Mouse (Mus musculus): ENCODE measurements at regions not wholly inside any gene's neighbourhood (a gene's known extent, or its start where the extent isn't known, plus 50 kb on each side); places are given as distances from the start of the nearest gene placed in this dataset.

DNA sequence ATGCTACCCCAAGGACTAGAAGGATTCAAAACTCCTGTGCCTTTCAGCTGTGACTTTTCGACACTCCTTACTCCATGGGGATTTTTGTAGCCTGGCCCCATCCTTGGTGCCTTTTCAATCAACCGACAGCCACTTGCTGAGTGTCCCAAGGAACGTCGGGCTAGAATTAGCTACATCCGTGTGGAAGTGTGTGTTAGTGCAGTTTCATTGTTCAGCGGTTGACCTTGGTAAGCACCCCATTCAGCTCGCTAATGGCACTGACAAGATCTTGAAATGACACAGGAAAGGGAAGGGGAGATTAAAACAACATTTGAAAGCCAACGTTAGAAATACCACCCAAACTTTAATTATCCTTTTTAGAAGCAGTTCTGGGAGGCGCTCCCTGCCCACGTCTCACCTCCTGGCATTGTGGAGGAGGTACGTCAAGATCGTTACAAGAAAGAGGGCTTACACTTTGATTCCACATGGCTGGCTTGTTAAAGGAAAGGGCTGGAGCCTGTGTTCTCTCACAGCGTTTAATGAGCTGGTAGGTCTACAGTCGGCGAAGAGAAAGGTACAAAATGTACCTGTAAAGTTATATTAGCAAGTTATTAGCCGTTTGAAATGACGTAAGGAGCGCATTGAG is 536.4 kb downstream of the Fam19a2 start:
- Histone ChIP-seq H3K27ac (ENCODE audit: low read depth, low read length) (no peak overlapping the region), H3K4me3 (ENCODE audit: low read depth, low read length) (no peak overlapping the region), H3K27me3 (ENCODE audit: control insufficient read depth, insufficient read depth, low read length) (no peaks in the 10 kb centered on the region), H3K9ac (ENCODE audit: low read depth, low read length) (no peak overlapping the region), H3K9me3 (ENCODE audit: control insufficient read depth, low read length) (no peaks in the 10 kb centered on the region), H3K4me2 (replicated peaks; ENCODE audit: low read depth, low read length) (no peak overlapping the region), H3K36me3 (ENCODE audit: control insufficient read depth, insufficient read depth, low read length) (no peaks in the 10 kb centered on the region), H3K4me1 (replicated peaks; ENCODE audit: control insufficient read depth, insufficient read depth, low read length) (no peaks in the 10 kb centered on the region)
- WGBS: 72% methylated on average over 18 of the region's 18 CpGs
- no peak for ATAC-seq (ENCODE audit: low FRiP score)
- DNase-seq (ENCODE audit: low spot score): peak; percentile 5

DNA sequence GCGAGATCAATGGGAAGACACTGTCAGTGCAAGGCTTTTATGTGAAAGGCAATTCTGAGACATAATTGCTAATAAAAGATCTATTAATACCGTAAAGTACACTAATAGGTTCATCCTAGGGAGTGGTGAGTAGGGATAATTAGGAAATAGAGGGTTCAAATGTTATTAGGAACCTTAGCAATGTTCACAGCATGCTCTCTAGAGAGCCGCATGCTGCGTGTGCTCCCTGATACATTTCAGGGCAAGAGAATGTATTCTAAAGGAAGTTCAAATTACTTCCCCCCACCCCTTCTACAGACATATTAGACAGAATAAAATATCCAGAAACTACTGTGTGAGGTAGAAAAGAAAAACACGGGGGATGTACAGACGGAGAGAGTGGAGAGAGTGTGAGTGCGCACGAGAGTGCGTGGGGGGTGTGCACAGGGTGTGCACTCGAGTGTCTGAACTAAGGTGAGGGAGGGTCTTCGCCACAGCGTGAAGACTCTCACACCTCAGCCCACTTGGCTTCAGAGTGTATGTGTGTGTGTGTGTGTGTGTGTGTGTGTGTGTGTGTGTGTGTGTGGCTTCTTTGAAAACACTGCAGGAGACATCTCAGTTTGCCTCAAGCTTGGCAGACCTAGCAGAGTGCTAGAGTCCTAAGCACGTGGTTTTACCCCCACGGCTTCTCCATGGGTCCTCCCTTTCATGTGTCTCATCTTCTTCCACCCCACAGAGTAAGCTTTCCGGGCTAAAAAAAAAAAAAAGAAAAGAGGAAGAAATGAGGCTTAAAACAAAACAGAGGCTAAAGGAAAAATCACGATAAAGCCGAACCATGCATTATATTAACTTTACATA is 537.1 kb downstream of the Fam19a2 start:
- peak; percentile 1 for DNase-seq (ENCODE audit: low spot score)
- no peak overlapping the region for H3K27ac ChIP-seq (ENCODE audit: low read depth, low read length)
- no peak for ATAC-seq (ENCODE audit: low FRiP score)

DNA sequence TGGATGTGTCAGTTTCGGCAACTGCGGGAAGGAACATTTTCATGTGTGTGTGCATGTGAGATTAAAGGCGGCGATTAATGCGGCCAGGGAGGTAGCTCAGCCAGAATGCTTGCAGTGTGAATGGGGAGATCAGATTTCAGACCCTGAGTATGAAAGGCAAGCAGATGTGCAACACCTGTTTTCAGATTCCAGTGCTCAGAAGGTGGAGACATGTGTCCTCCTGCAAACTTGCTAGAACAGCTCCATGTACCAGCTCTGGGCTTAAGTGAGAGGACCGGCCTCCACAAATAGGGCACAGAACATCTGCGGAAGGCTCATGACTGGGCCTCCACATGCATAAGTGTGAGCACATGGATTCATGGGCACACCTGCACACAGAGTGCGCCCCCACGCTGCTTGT is 547.1 kb downstream of the Fam19a2 start:
- Histone ChIP-seq H3K4me2 (replicated peaks; ENCODE audit: low read depth, low read length) (no peak overlapping the region), H3K4me3 (ENCODE audit: low read depth, low read length) (no peak overlapping the region), H3K9me3 (ENCODE audit: control insufficient read depth, low read length) (no peaks in the 10 kb centered on the region), H3K36me3 (ENCODE audit: control insufficient read depth, insufficient read depth, low read length) (no peaks in the 10 kb centered on the region), H3K4me1 (replicated peaks; ENCODE audit: control insufficient read depth, insufficient read depth, low read length) (no peaks in the 10 kb centered on the region), H3K27ac (ENCODE audit: low read depth, low read length) (no peak overlapping the region), H3K27me3 (ENCODE audit: control insufficient read depth, insufficient read depth, low read length) (no peaks in the 10 kb centered on the region), H3K9ac (ENCODE audit: low read depth, low read length) (no peak overlapping the region)
- DNase-seq (ENCODE audit: low spot score): no peak
- ATAC-seq (ENCODE audit: low FRiP score): no peak
- 88% methylated on average over 9 of the region's 9 CpGs for WGBS

More for the DNA sequence above, 537.1 kb downstream of the Fam19a2 start:
- H3K9ac ChIP-seq (ENCODE audit: low read depth, low read length): no peak overlapping the region
- no peaks in the 10 kb centered on the region for H3K36me3 ChIP-seq (ENCODE audit: control insufficient read depth, insufficient read depth, low read length)
- H3K9me3 ChIP-seq (ENCODE audit: control insufficient read depth, low read length): no peaks in the 10 kb centered on the region
- no peaks in the 10 kb centered on the region for H3K27me3 ChIP-seq (ENCODE audit: control insufficient read depth, insufficient read depth, low read length)
- no peak overlapping the region for H3K4me3 ChIP-seq (ENCODE audit: low read depth, low read length)
- 86% methylated on average over 17 of the region's 17 CpGs for WGBS
- no peaks in the 10 kb centered on the region for H3K4me1 ChIP-seq (replicated peaks; ENCODE audit: control insufficient read depth, insufficient read depth, low read length)
- H3K4me2 ChIP-seq (replicated peaks; ENCODE audit: low read depth, low read length): no peak overlapping the region

DNA sequence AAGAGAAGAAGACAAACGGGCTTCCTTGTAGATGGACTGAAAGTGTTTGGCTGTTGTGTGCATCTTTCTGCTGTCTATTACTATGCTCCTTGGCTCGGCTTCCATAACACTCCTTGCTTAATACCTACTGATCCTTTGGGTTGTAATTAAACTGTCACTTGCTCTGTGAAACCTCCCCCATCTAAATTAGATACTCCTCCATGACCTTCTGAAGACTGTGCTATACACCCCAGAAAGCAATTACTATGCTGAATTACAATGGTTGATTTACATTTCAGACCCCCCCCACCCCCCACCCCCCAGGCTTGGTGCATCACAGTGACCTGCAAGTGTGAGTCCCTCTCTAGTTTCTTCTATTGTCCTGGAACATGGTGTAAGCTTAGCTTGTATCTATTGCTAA is 549.3 kb downstream of the Fam19a2 start:
- no peak for DNase-seq (ENCODE audit: low spot score)
- H3K9ac ChIP-seq (ENCODE audit: low read depth, low read length): no peak overlapping the region
- H3K27me3 ChIP-seq (ENCODE audit: control insufficient read depth, insufficient read depth, low read length): no peaks in the 10 kb centered on the region
- WGBS: 62% methylated on average over 2 of the region's 2 CpGs
- no peaks in the 10 kb centered on the region for H3K9me3 ChIP-seq (ENCODE audit: control insufficient read depth, low read length)
- no peak overlapping the region for H3K4me2 ChIP-seq (replicated peaks; ENCODE audit: low read depth, low read length)
- H3K4me1 ChIP-seq (replicated peaks; ENCODE audit: control insufficient read depth, insufficient read depth, low read length): no peaks in the 10 kb centered on the region
- no peak for ATAC-seq (ENCODE audit: low FRiP score)
- no peaks in the 10 kb centered on the region for H3K36me3 ChIP-seq (ENCODE audit: control insufficient read depth, insufficient read depth, low read length)
- H3K27ac ChIP-seq (ENCODE audit: low read depth, low read length): no peak overlapping the region
- H3K4me3 ChIP-seq (ENCODE audit: low read depth, low read length): no peak overlapping the region

DNA sequence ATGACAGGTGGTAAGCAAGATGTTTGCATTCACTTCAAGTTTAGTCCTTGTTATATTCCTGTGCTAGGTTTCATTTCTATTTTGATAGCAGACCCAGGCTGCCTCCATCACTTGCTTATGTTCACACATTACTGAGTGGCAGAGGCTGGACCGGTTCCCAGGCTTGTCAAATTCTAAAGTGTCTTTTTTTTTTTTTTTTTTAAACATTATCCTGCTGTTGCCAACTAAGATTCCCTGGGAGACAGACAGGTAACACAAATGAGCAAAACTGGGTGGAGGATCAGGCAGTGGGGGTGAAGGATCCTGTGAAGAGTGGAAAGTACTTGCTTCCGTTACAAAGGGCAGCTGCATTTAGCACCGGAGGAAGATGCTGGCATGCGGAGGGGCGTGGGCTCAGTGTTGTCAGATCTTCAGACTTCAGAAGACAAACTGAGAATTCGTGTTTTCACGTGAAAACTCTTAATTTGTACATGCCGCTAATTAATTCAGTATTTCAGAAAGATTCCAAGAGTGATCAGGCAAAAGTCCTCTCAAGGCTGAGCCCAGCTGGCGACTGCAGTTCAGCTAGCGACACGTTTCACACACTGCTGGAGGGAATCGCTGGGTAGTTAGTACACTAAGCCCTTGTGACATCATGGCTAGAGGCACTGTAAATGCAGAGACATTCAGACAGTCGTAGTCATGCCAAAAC is 576.4 kb downstream of the Fam19a2 start:
- DNase-seq (ENCODE audit: low spot score) (peak; percentile 2), ATAC-seq (ENCODE audit: low FRiP score) (peak; percentile 51; the same call in 1 of the 2 replicates)
- Histone ChIP-seq H3K4me3 (ENCODE audit: low read depth, low read length) (no peak overlapping the region), H3K27ac (ENCODE audit: low read depth, low read length) (no peak overlapping the region), H3K27me3 (ENCODE audit: control insufficient read depth, insufficient read depth, low read length) (no peaks in the 10 kb centered on the region), H3K4me1 (replicated peaks; ENCODE audit: control insufficient read depth, insufficient read depth, low read length) (no peaks in the 10 kb centered on the region), H3K36me3 (ENCODE audit: control insufficient read depth, insufficient read depth, low read length) (no peaks in the 10 kb centered on the region), H3K4me2 (replicated peaks; ENCODE audit: low read depth, low read length) (no peak overlapping the region), H3K9ac (ENCODE audit: low read depth, low read length) (no peak overlapping the region), H3K9me3 (ENCODE audit: control insufficient read depth, low read length) (no peaks in the 10 kb centered on the region)
- 33% methylated on average over 13 of the region's 13 CpGs for WGBS

DNA sequence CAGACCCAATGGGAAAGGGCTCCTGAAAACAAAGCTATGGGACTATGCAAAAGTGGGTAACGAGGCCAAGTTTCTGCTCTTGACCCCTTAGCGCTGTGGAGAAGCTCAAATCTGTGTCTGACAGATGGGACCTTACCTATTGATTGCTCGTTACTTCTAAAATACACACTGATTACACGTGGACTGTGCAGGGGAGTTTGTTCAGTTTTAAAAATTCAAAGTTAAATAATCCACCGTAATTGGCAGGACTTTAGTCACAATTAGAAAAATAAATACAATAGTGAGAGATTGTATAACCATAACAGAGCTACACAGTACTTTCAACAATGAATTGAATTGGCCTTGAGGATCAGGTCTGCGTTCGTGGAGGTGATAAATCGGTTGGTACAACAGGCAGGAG is 578.3 kb downstream of the Fam19a2 start:
- Histone ChIP-seq H3K4me3 (ENCODE audit: low read depth, low read length) (no peak overlapping the region), H3K4me2 (replicated peaks; ENCODE audit: low read depth, low read length) (no peak overlapping the region), H3K27me3 (ENCODE audit: control insufficient read depth, insufficient read depth, low read length) (no peaks in the 10 kb centered on the region), H3K4me1 (replicated peaks; ENCODE audit: control insufficient read depth, insufficient read depth, low read length) (no peaks in the 10 kb centered on the region), H3K9ac (ENCODE audit: low read depth, low read length) (no peak overlapping the region), H3K27ac (ENCODE audit: low read depth, low read length) (no peak overlapping the region), H3K36me3 (ENCODE audit: control insufficient read depth, insufficient read depth, low read length) (no peaks in the 10 kb centered on the region), H3K9me3 (ENCODE audit: control insufficient read depth, low read length) (no peaks in the 10 kb centered on the region)
- DNase-seq (ENCODE audit: low spot score) (no peak), ATAC-seq (ENCODE audit: low FRiP score) (no peak)
- WGBS: 94% methylated on average over 8 of the region's 8 CpGs

DNA sequence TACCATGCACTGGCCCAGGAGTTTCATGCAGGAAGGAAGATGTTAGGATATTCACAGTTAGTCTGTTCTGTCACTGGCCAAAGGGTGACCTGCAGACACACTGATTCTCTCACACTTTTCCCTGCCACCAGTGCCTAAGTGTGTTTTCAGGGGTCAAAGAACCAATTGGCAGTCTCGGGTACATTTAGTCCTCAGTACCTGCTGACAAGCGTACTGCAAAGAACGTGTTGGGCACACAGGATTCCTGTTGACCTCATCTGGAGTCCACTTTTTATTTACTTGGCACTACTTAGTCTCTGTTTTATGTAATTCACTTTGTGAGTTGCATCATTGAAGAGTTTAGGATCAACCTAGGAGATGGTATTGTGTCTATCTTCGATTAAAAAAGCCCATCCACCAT is 579.8 kb downstream of the Fam19a2 start:
- 87% methylated on average over 4 of the region's 4 CpGs for WGBS
- Histone ChIP-seq H3K27me3 (ENCODE audit: control insufficient read depth, insufficient read depth, low read length) (no peaks in the 10 kb centered on the region), H3K27ac (ENCODE audit: low read depth, low read length) (no peak overlapping the region), H3K4me2 (replicated peaks; ENCODE audit: low read depth, low read length) (no peak overlapping the region), H3K4me1 (replicated peaks; ENCODE audit: control insufficient read depth, insufficient read depth, low read length) (no peaks in the 10 kb centered on the region), H3K9ac (ENCODE audit: low read depth, low read length) (no peak overlapping the region), H3K9me3 (ENCODE audit: control insufficient read depth, low read length) (no peaks in the 10 kb centered on the region), H3K36me3 (ENCODE audit: control insufficient read depth, insufficient read depth, low read length) (no peaks in the 10 kb centered on the region), H3K4me3 (ENCODE audit: low read depth, low read length) (no peak overlapping the region)
- ATAC-seq (ENCODE audit: low FRiP score) (no peak), DNase-seq (ENCODE audit: low spot score) (no peak)

DNA sequence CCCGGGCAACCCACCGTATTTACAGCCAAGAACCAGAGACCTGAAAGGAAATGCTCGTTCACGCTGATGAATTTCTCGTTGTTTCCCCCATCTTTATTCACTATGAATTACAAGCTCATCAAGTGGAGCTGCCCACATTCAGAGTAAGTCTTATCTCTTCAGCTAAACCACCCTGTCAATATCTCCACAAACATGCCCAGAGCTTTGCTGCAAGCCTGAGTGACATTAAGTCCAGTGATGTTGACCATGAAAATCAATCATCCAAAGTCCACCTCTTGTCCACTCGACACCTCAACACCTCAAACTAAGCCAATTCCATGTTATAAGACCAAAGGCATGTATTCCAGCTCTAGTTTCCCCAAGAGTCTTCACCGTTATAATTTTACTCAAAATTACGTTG is 582.8 kb downstream of the Fam19a2 start:
- H3K36me3 ChIP-seq (ENCODE audit: control insufficient read depth, insufficient read depth, low read length): no peaks in the 10 kb centered on the region
- no peak overlapping the region for H3K27ac ChIP-seq (ENCODE audit: low read depth, low read length)
- H3K4me3 ChIP-seq (ENCODE audit: low read depth, low read length): no peak overlapping the region
- no peaks in the 10 kb centered on the region for H3K27me3 ChIP-seq (ENCODE audit: control insufficient read depth, insufficient read depth, low read length)
- H3K9me3 ChIP-seq (ENCODE audit: control insufficient read depth, low read length): no peaks in the 10 kb centered on the region
- H3K4me2 ChIP-seq (replicated peaks; ENCODE audit: low read depth, low read length): no peak overlapping the region
- H3K9ac ChIP-seq (ENCODE audit: low read depth, low read length): no peak overlapping the region
- DNase-seq (ENCODE audit: low spot score): no peak
- ATAC-seq (ENCODE audit: low FRiP score): no peak
- no peaks in the 10 kb centered on the region for H3K4me1 ChIP-seq (replicated peaks; ENCODE audit: control insufficient read depth, insufficient read depth, low read length)
- WGBS: 91% methylated on average over 8 of the region's 8 CpGs
